In the genomic region with DNA sequence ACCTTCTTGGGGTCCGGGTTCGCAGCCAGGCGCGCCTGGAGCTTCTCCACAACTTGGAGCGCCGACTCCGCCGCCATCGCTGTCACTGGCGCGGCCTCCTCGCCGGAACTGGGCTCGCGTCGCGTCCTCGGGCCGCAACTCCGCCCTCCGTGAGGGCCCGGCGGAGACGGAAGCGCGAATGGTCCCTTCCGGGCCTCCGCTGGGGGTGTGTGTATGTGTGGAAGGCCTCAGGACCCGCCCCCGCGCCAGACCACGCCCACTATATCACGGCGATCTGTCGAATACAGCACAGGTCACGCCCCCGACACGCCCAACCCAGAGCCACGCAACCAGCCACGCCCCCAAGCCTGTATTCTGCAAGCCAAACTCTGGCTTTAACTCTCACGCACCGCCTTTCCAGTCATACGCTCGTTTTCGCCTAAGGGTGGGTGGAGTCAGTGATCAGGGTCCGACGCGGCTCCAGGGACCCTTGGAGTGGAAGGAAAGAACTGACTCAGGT, we compare ENCODE assay signal across 1 mouse cellular context.
A peak's percentile ranks its signal among the peaks of the same experiment; 100 is the strongest.
TF ChIP-seq lines count a peak whose summit lies in the region.

TSS of gene Eloa (minus strand) at position 215 of the 499 bp plus-strand sequence.

TF ChIP-seq in CH12.LX, 34 proteins besides CTCF, POLR2A, EP300 and RAD21 (continued from another document):
- TF ChIP-seq CHD2 (IDR thresholded peaks at IDR 0.05; ENCODE audit: low read length) (no peak), BHLHE40 (IDR thresholded peaks at IDR 0.05; ENCODE audit: low read depth, low read length) (no peak), NRF1 (IDR thresholded peaks at IDR 0.05; ENCODE audit: low read depth, low read length) (peak; percentile 55), JUN (IDR thresholded peaks at IDR 0.05; ENCODE audit: insufficient read depth, low read depth, low read length) (no peak), MEF2A (IDR thresholded peaks at IDR 0.05; ENCODE audit: borderline replicate concordance, low read depth, low read length) (no peak), MAFK (IDR thresholded peaks at IDR 0.05; ENCODE audit: insufficient replicate concordance, low read length) (no peak), SIN3A (IDR thresholded peaks at IDR 0.05; ENCODE audit: low read length) (no peak; the same call in 1 of the 2 replicates), NELFE (IDR thresholded peaks at IDR 0.05; ENCODE audit: low read depth, low read length) (peak; percentile 71; the same call in 1 of the 2 replicates), ZKSCAN1 (IDR thresholded peaks at IDR 0.05; ENCODE audit: borderline replicate concordance, low read depth, low read length) (no peak), ZMIZ1 (IDR thresholded peaks at IDR 0.05; ENCODE audit: low read depth, low read length) (no peak; the same call in 1 of the 2 replicates), POLR2AphosphoS2 (IDR thresholded peaks at IDR 0.05; ENCODE audit: low read depth, low read length) (peak; percentile 49; the same call in 1 of the 2 replicates), HCFC1 (IDR thresholded peaks at IDR 0.05; ENCODE audit: low read depth, low read length) (peak; percentile 86), MAX (IDR thresholded peaks at IDR 0.05; ENCODE audit: low read length) (no peak), JUND (conservative IDR thresholded peaks at IDR 0.05; ENCODE audit: low read depth, low read length) (no peak), USF2 (conservative IDR thresholded peaks at IDR 0.05; ENCODE audit: low read depth, low read length) (no peak), MXI1 (IDR thresholded peaks at IDR 0.05; ENCODE audit: low read depth, low read length) (peak; percentile 28; the same call in 1 of the 2 replicates), TBP (conservative IDR thresholded peaks at IDR 0.05; ENCODE audit: low read depth, low read length) (peak; percentile 75)
